Mouse (Mus musculus) MEL (cell line): Measurements from ENCODE around the gene Gss. TPM values are rescaled to one million over a fixed set of nuclear protein-coding genes. Genes with fewer than 3 reads are reported as not detected.

ENCODE experiments used
- DNase-seq: peaks from one replicate; pipeline ENCODE4 v3.0.0; 2011; ENCODE audit warnings: low read depth, low spot score
- H3K27ac ChIP-seq: 2 replicates; pipeline ENCODE4 v1.5.1; 2012; ENCODE audit warnings: low read depth, mild to moderate bottlenecking, control low read depth, low read length, moderate library complexity; ENCODE audit not compliant: control insufficient read depth
- H3K27me3 ChIP-seq, 2 experiments: fragments of 150-350 bp in 1 of 2; sonication (generic) in 1 of 2; 2 replicates each; pipeline ENCODE4 v1.6.1; 2012; ENCODE audit warnings: low read length in 2 of 2, mild to moderate bottlenecking in 2 of 2, improper control_type of control experiment in 1 of 2, moderate library complexity in 1 of 2; ENCODE audit not compliant: insufficient read depth in 2 of 2, control insufficient read depth in 1 of 2
- H3K36me3 ChIP-seq, 2 experiments: 2 replicates each; pipeline ENCODE4 v1.6.1; 2012 to 2014; ENCODE audit warnings: low read length in 2 of 2, improper control_type of control experiment in 1 of 2, inconsistent platforms in 1 of 2, mild to moderate bottlenecking in 1 of 2; ENCODE audit not compliant: insufficient read depth in 2 of 2, control insufficient read depth in 1 of 2
- H3K4me1 ChIP-seq, 2 experiments: fragments of 150-350 bp in 1 of 2; sonication (generic) in 1 of 2; 2 replicates each; pipeline ENCODE4 v1.6.1; 2012; ENCODE audit warnings: low read length in 2 of 2, improper control_type of control experiment in 1 of 2, mild to moderate bottlenecking in 1 of 2; ENCODE audit not compliant: insufficient read depth in 2 of 2, control insufficient read depth in 1 of 2
- H3K4me3 ChIP-seq, 2 experiments: fragments of 150-350 bp in 1 of 2; sonication (generic) in 1 of 2; 2 replicates each; pipeline ENCODE4 v1.5.1; 2012; ENCODE audit warnings: low read depth in 2 of 2, low read length in 2 of 2, mild to moderate bottlenecking in 2 of 2, moderate library complexity in 2 of 2, control low read depth in 1 of 2, improper control_type of control experiment in 1 of 2; ENCODE audit not compliant: control insufficient read depth in 1 of 2, insufficient read depth in 1 of 2
- H3K79me2 ChIP-seq: 2 replicates; pipeline ENCODE4 v1.6.1; 2012; ENCODE audit warnings: mild to moderate bottlenecking, low read length, moderate library complexity; ENCODE audit not compliant: control insufficient read depth, poor library complexity, insufficient read depth
- H3K9ac ChIP-seq: 2 replicates; pipeline ENCODE4 v1.6.1; 2012; ENCODE audit warnings: low read depth, mild to moderate bottlenecking, control low read depth, low read length, moderate library complexity; ENCODE audit not compliant: control insufficient read depth, poor library complexity, severe bottlenecking
- H3K9me3 ChIP-seq: fragments of 150-350 bp; sonication (generic); replicated peaks from 2 replicates; pipeline ENCODE4 v1.6.1; 2012; ENCODE audit warnings: mild to moderate bottlenecking, low read length, improper control_type of control experiment, moderate library complexity; ENCODE audit not compliant: insufficient read depth
- CHD2 ChIP-seq: IDR thresholded peaks from 2 replicates; pipeline ENCODE4 v1.6.1; 2011; ENCODE audit warnings: low read length, improper control_type of control experiment
- ELF1 ChIP-seq: IDR thresholded peaks from 2 replicates; pipeline ENCODE4 v1.6.1; 2014; ENCODE audit warnings: low read depth, mild to moderate bottlenecking, inconsistent platforms, low read length, improper control_type of control experiment, moderate library complexity
- EP300 ChIP-seq, 2 experiments: IDR thresholded peaks; 2 replicates each; pipeline ENCODE4 v1.6.1; 2011; ENCODE audit warnings: improper control_type of control experiment in 2 of 2, low read length in 2 of 2, low read depth in 1 of 2, mild to moderate bottlenecking in 1 of 2
- ETS1 ChIP-seq: IDR thresholded peaks from 2 replicates; pipeline ENCODE4 v1.6.1; 2012; ENCODE audit warnings: low read depth, mild to moderate bottlenecking, inconsistent platforms, low read length, improper control_type of control experiment, moderate library complexity
- GATA1 ChIP-seq: IDR thresholded peaks from 2 replicates; pipeline ENCODE4 v1.6.1; 2011; ENCODE audit warnings: low read depth, low read length, improper control_type of control experiment
- HCFC1 ChIP-seq: IDR thresholded peaks from 2 replicates; pipeline ENCODE4 v1.6.1; 2012; ENCODE audit warnings: low read depth, mild to moderate bottlenecking, inconsistent platforms, low read length, improper control_type of control experiment, moderate library complexity
- MAX ChIP-seq: IDR thresholded peaks from 2 replicates; pipeline ENCODE4 v1.6.1; 2011; ENCODE audit warnings: low read length, improper control_type of control experiment
- MAZ ChIP-seq: IDR thresholded peaks from 2 replicates; pipeline ENCODE4 v1.6.1; 2012; ENCODE audit warnings: low read depth, mild to moderate bottlenecking, inconsistent platforms, low read length, improper control_type of control experiment
- MYC ChIP-seq: IDR thresholded peaks from 2 replicates; pipeline ENCODE4 v1.6.1; 2011; ENCODE audit warnings: low read depth, mild to moderate bottlenecking, low read length, improper control_type of control experiment, moderate library complexity
- NELFE ChIP-seq: IDR thresholded peaks from 2 replicates; pipeline ENCODE4 v1.6.1; 2011; ENCODE audit warnings: low read depth, low read length, improper control_type of control experiment
- NRF1 ChIP-seq: IDR thresholded peaks from 2 replicates; pipeline ENCODE4 v1.6.1; 2014; ENCODE audit warnings: low read depth, mild to moderate bottlenecking, inconsistent platforms, low read length, improper control_type of control experiment, moderate library complexity; ENCODE audit not compliant: poor library complexity, insufficient read depth, severe bottlenecking
- POLR2AphosphoS5 ChIP-seq: IDR thresholded peaks from 2 replicates; pipeline ENCODE4 v1.6.1; 2012; ENCODE audit warnings: low read depth, borderline replicate concordance, mild to moderate bottlenecking, inconsistent platforms, low read length, moderate library complexity, mixed read lengths
- RCOR1 ChIP-seq: IDR thresholded peaks from 2 replicates; pipeline ENCODE4 v1.6.1; 2012; ENCODE audit warnings: low read depth, mild to moderate bottlenecking, inconsistent platforms, low read length, improper control_type of control experiment
- SIN3A ChIP-seq: IDR thresholded peaks from 2 replicates; pipeline ENCODE4 v1.6.1; 2012; ENCODE audit warnings: low read length, improper control_type of control experiment, inconsistent platforms
- TAL1 ChIP-seq: IDR thresholded peaks from 2 replicates; pipeline ENCODE4 v1.6.1; 2012; ENCODE audit warnings: mild to moderate bottlenecking, inconsistent platforms, low read length, moderate library complexity, mixed read lengths
- ZC3H11A ChIP-seq: IDR thresholded peaks from 2 replicates; pipeline ENCODE4 v1.6.1; 2012; ENCODE audit warnings: low read depth, mild to moderate bottlenecking, inconsistent platforms, low read length, improper control_type of control experiment
- ZKSCAN1 ChIP-seq: IDR thresholded peaks from 2 replicates; pipeline ENCODE4 v1.6.1; 2012; ENCODE audit warnings: low read depth, mild to moderate bottlenecking, inconsistent platforms, low read length, improper control_type of control experiment, moderate library complexity
- ZNF384 ChIP-seq: IDR thresholded peaks from 2 replicates; pipeline ENCODE4 v1.6.1; 2012; ENCODE audit warnings: low read depth, mild to moderate bottlenecking, inconsistent platforms, low read length, improper control_type of control experiment
- polyA plus RNA-seq, 2 experiments: library from polyadenylated mRNA; stranded (reverse) in 1 of 2; unstranded in 1 of 2; fragments of >175 nt in 1 of 2; fragments of >200 nt in 1 of 2; gene quantifications; 2 replicates each; pipeline versions ENCODE4 v1.2.1 to v1.2.4; 2012; ENCODE audit warnings: low replicate concordance in 2 of 2, low read depth in 1 of 2; ENCODE audit not compliant: insufficient read length in 2 of 2, insufficient read depth in 1 of 2, missing spikeins in 1 of 2
- total RNA-seq: library from RNA; depleted of rRNA; stranded (reverse); fragments of 300-350 nt; gene quantifications from 2 replicates; pipeline ENCODE4 v1.2.3, GENCODE M21; 2012

The Gss gene
- total and polyA plus RNA-seq, 3 experiments, result 21.9 to 24.0 TPM; not detected in 1

DNA sequence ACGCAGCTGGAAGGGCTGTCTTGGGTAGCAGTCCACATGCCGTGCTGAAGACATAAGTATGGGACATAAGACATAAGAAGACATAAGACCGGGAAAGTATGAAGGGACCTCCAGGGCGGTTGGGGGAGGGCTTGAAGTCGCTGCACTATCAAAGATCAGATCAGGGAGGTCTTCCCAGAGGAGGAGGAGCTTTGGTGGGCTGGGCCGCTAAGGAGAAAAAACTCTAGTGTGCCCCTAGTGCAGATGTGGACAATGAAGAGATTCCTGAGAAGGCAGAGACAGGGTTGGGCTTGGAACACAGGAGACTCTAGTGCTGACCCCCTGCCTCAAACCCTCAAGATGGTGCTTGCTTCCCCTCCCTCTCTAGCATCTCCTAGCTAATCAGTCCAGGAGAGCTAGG lies 24.4 kb upstream of the Gss start:
- H3K4me3 ChIP-seq, result no peak overlapping the region
- DNase-seq, result no peak
- peaks cover 0 to 10% of the 10 kb centered on the region in 2 experiments; a peak in 2 of 4 replicates for H3K4me1 ChIP-seq
- no peak overlapping the region for H3K9ac ChIP-seq
- no peaks in the 10 kb centered on the region for H3K79me2 ChIP-seq
- no peaks in the 10 kb centered on the region for H3K36me3 ChIP-seq
- H3K27ac ChIP-seq, result no peak overlapping the region
- no peak for TF ChIP-seq NRF1
- TF ChIP-seq ZNF384, result no peak
- no peak for TF ChIP-seq CHD2
- TF ChIP-seq TAL1, result no peak
- no peak for TF ChIP-seq POLR2AphosphoS5
- TF ChIP-seq GATA1, result no peak
- no peak for TF ChIP-seq HCFC1
- TF ChIP-seq ETS1, result no peak
- no peak for TF ChIP-seq MAX
- no peak for TF ChIP-seq NELFE
- no peak for TF ChIP-seq SIN3A
- no peak for TF ChIP-seq ZC3H11A
- no peak for TF ChIP-seq ZKSCAN1
- no peak for TF ChIP-seq EP300 (IDR thresholded peaks at IDR 0.05; ENCODE audit: low read depth in 1 of 2, low read length in 2 of 2)
- TF ChIP-seq ELF1, result no peak
- TF ChIP-seq RCOR1, result no peak
- TF ChIP-seq MYC, result no peak
- TF ChIP-seq, all 39 proteins: peak for 0
- H3K9me3 ChIP-seq, result no peaks in the 10 kb centered on the region
- H3K27me3 ChIP-seq, result no peaks in the 10 kb centered on the region

DNA sequence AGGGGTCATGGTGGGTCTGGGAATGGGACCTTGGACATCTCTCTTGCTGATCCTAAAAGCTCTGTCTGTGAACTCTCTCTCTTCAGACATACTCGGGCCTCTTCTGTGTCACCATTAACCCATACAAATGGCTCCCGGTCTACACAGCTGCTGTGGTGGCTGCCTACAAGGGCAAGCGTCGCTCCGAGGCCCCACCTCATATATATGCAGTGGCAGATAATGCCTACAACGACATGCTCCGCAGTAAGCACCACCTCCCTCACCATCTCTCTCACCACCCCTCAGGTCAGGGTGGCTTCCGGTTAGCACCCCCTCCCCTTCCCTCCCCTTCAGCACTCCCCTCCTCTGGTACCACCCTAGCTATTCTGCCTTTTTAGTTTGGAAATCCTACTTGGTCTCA lies 21.3 kb upstream of the Gss start:
- peak overlapping the region; percentile 47 for H3K9ac ChIP-seq
- no peak overlapping the region for H3K27ac ChIP-seq
- H3K36me3 ChIP-seq, result no peaks in the 10 kb centered on the region
- H3K4me3 ChIP-seq, result peak overlapping the region; percentile 27 to 74
- no peaks in the 10 kb centered on the region for H3K27me3 ChIP-seq
- no peaks in the 10 kb centered on the region for H3K9me3 ChIP-seq
- H3K4me1 ChIP-seq, result peaks cover 0 to 10% of the 10 kb centered on the region in 2 experiments; a peak in 2 of 4 replicates
- TF ChIP-seq SIN3A (0 out of 2 replicates have a peak, but pooled peaks have one; percentile 22), MAZ (no peak)
- DNase-seq, result no peak
- H3K79me2 ChIP-seq, result no peaks in the 10 kb centered on the region
